Mouse (Mus musculus) embryonic facial prominence, embryonic 11.5 days (tissue): ENCODE results near the gene Ttc23. TPM values are rescaled to one million over a fixed set of nuclear protein-coding genes. Genes with fewer than 3 reads are reported as not detected.

Experiments used
- ATAC-seq: fragments of 200-750 bp; cut with Nextera tagmentation; replicated peaks from 2 replicates; pipeline ENCODE4 v1.8.0; 2017; ENCODE audit warnings: low read depth; ENCODE audit not compliant: insufficient number of reproducible peaks, low FRiP score, low TSS enrichment
- DNase-seq: peaks from one replicate; pipeline ENCODE4 v3.0.0-alpha.2; 2015; ENCODE audit warnings: low spot score
- H3K27ac ChIP-seq: fragments of 300-500 bp; sonication (generic); replicated peaks from 2 replicates; pipeline ENCODE4 v1.5.1; 2014; ENCODE audit warnings: mild to moderate bottlenecking, low read depth, low read length, control low read depth
- H3K27me3 ChIP-seq: fragments of 300-500 bp; sonication (generic); 2 replicates; pipeline ENCODE4 v1.6.1; 2014; ENCODE audit warnings: mild to moderate bottlenecking, low read length, moderate library complexity, mixed read lengths; ENCODE audit not compliant: control insufficient read depth, insufficient read depth
- H3K36me3 ChIP-seq: fragments of 300-500 bp; sonication (generic); replicated peaks from 2 replicates; pipeline ENCODE4 v1.6.1; 2014; ENCODE audit warnings: low read depth, mild to moderate bottlenecking, low read length, moderate library complexity, mixed read lengths; ENCODE audit not compliant: control insufficient read depth, insufficient read depth
- H3K4me1 ChIP-seq: fragments of 300-500 bp; sonication (generic); 2 replicates; pipeline ENCODE4 v1.6.1; 2014; ENCODE audit warnings: low read length, mixed read lengths; ENCODE audit not compliant: control insufficient read depth, insufficient read depth
- H3K4me2 ChIP-seq: fragments of 300-500 bp; sonication (generic); 2 replicates; pipeline ENCODE4 v1.6.1; 2014; ENCODE audit warnings: low read depth, mild to moderate bottlenecking, control low read depth, low read length, moderate library complexity
- H3K4me3 ChIP-seq: fragments of 300-500 bp; sonication (generic); 2 replicates; pipeline ENCODE4 v1.5.1; 2014; ENCODE audit warnings: low read depth, low read length, control low read depth
- H3K9ac ChIP-seq: fragments of 300-500 bp; sonication (generic); replicated peaks from 2 replicates; pipeline ENCODE4 v1.6.1; 2014; ENCODE audit warnings: mild to moderate bottlenecking, control low read depth, low read length
- H3K9me3 ChIP-seq: fragments of 300-500 bp; sonication (generic); replicated peaks from 2 replicates; pipeline ENCODE4 v1.6.1; 2016; ENCODE audit warnings: mild to moderate bottlenecking, low read length, inconsistent platforms, mixed read lengths; ENCODE audit not compliant: control insufficient read depth
- WGBS: fragments of 180-500 bp; shearing (Covaris S2); extraction: QIAGEN DNeasy Blood & Tissue Kit; methylation state at CpG from one replicate; pipeline ENCODE4 v1.1.7; 2014; 5-methylcytosine and 5-hydroxymethylcytosine counted together
- polyA plus RNA-seq: library from polyadenylated mRNA; unstranded; fragments of >200 nt; fragmentation: Nextera tagmentation; extraction: Ambion mirVana; gene quantifications from 2 replicates; pipeline ENCODE4 v1.2.1, GENCODE M21; 2014

Ttc23 gene
- polyA plus RNA-seq, 1 experiment from 2014 or later: 58.3 TPM

GRCm38 (mm10) chr7:67634210-67634609, 13.0 kb upstream of the Ttc23 start:
- no peaks in the 10 kb centered on the region for H3K9me3 ChIP-seq
- H3K9ac ChIP-seq: no peak overlapping the region
- WGBS: 93% methylated on average over 3 of the region's 3 CpGs
- ATAC-seq (no peak), DNase-seq (no peak)
- H3K36me3 ChIP-seq: no peaks in the 10 kb centered on the region
- no peaks in the 10 kb centered on the region for H3K4me1 ChIP-seq
- no peak overlapping the region for H3K4me3 ChIP-seq
- H3K4me2 ChIP-seq: no peak overlapping the region
- H3K27me3 ChIP-seq: no peaks in the 10 kb centered on the region
- H3K27ac ChIP-seq: no peak overlapping the region

GRCm38 (mm10) chr7:67636161-67636560, 11.0 kb upstream of the Ttc23 start:
- Histone ChIP-seq H3K9me3 (no peaks in the 10 kb centered on the region), H3K4me2 (no peak overlapping the region), H3K9ac (no peak overlapping the region), H3K4me1 (no peaks in the 10 kb centered on the region), H3K4me3 (no peak overlapping the region), H3K27ac (no peak overlapping the region), H3K36me3 (no peaks in the 10 kb centered on the region), H3K27me3 (no peaks in the 10 kb centered on the region)
- no peak for ATAC-seq
- WGBS: 79% methylated on average over 2 of the region's 2 CpGs
- DNase-seq: no peak

- Histone ChIP-seq H3K27ac (no peak overlapping the region), H3K4me1 (no peaks in the 10 kb centered on the region), H3K9me3 (no peaks in the 10 kb centered on the region), H3K4me3 (no peak overlapping the region), H3K9ac (no peak overlapping the region), H3K36me3 (no peaks in the 10 kb centered on the region), H3K27me3 (no peaks in the 10 kb centered on the region), H3K4me2 (no peak overlapping the region)
- ATAC-seq: no peak
- no peak for DNase-seq
- WGBS: 83% methylated on average over 3 of the region's 3 CpGs
Measured at GRCm38 (mm10) chr7:67639006-67639405, 8.2 kb upstream of the Ttc23 start.

GRCm38 (mm10) chr7:67642955-67643354, 4.3 kb upstream of the Ttc23 start:
- Histone ChIP-seq H3K36me3 (no peaks in the 10 kb centered on the region), H3K9me3 (no peaks in the 10 kb centered on the region), H3K9ac (no peak overlapping the region), H3K27me3 (no peaks in the 10 kb centered on the region), H3K4me3 (no peak overlapping the region), H3K27ac (no peak overlapping the region), H3K4me1 (no peaks in the 10 kb centered on the region), H3K4me2 (no peak overlapping the region)
- ATAC-seq: no peak
- DNase-seq: no peak
- WGBS: 91% methylated on average over 9 of the region's 9 CpGs

GRCm38 (mm10) chr7:67644291-67644690, 2.9 kb upstream of the Ttc23 start:
- ATAC-seq (no peak), DNase-seq (no peak)
- H3K4me1 ChIP-seq: no peaks in the 10 kb centered on the region
- no peaks in the 10 kb centered on the region for H3K9me3 ChIP-seq
- H3K27ac ChIP-seq: no peak overlapping the region
- no peak overlapping the region; the same call in 1 of the 2 replicates for H3K9ac ChIP-seq
- peak overlapping the region; percentile 35 for H3K4me2 ChIP-seq
- H3K27me3 ChIP-seq: no peaks in the 10 kb centered on the region
- no peaks in the 10 kb centered on the region for H3K36me3 ChIP-seq
- WGBS: 46% methylated on average over 8 of the region's 8 CpGs
- peak overlapping the region; percentile 67 for H3K4me3 ChIP-seq

- H3K9me3 ChIP-seq: no peaks in the 10 kb centered on the region
- peak within 1 kb of the TSS; percentile 76 for H3K9ac ChIP-seq
- H3K27me3 ChIP-seq: no peaks in the 10 kb centered on the region
- ATAC-seq: peak; percentile 97
- peak within 1 kb of the TSS; percentile 60 for H3K4me2 ChIP-seq
- no peaks in the 10 kb centered on the region for H3K4me1 ChIP-seq
- no peaks in the 10 kb centered on the region for H3K36me3 ChIP-seq
- H3K27ac ChIP-seq: peak within 1 kb of the TSS; percentile 65; the same call in 1 of the 2 replicates
- WGBS: under 1% methylated on average over 54 of the region's 55 CpGs
- peak within 1 kb of the TSS; percentile 67 for H3K4me3 ChIP-seq
- DNase-seq: peak; percentile 99
Measured at GRCm38 (mm10) chr7:67644833-67645680, 2.2 kb upstream of the Ttc23 start, which contains the start of gene Lrrc28. Gene Lrrc28 (minus strand): TSS chr7:67645268.

GRCm38 (mm10) chr7:67645681-67646014, 1.6 kb upstream of the Ttc23 start:
- no peaks in the 10 kb centered on the region for H3K9me3 ChIP-seq
- no peaks in the 10 kb centered on the region for H3K27me3 ChIP-seq
- no peaks in the 10 kb centered on the region for H3K36me3 ChIP-seq
- DNase-seq: no peak
- H3K4me3 ChIP-seq: peak overlapping the region; percentile 67
- peak overlapping the region; percentile 76 for H3K9ac ChIP-seq
- peak overlapping the region; percentile 65; the same call in 1 of the 2 replicates for H3K27ac ChIP-seq
- H3K4me2 ChIP-seq: peak overlapping the region; percentile 60
- no peak for ATAC-seq
- WGBS: under 1% methylated on average over 15 of the region's 15 CpGs
- H3K4me1 ChIP-seq: no peaks in the 10 kb centered on the region

GRCm38 (mm10) chr7:67646131-67646530, 1.1 kb upstream of the Ttc23 start:
- H3K9me3 ChIP-seq: no peaks in the 10 kb centered on the region
- H3K36me3 ChIP-seq: no peaks in the 10 kb centered on the region
- H3K4me3 ChIP-seq: peak overlapping the region; percentile 67
- H3K27me3 ChIP-seq: no peaks in the 10 kb centered on the region
- ATAC-seq: no peak
- H3K9ac ChIP-seq: peak overlapping the region; percentile 76
- WGBS: 6% methylated on average over 6 of the region's 6 CpGs
- H3K27ac ChIP-seq: no peak overlapping the region
- DNase-seq: peak; percentile 32
- H3K4me2 ChIP-seq: peak overlapping the region; percentile 60
- H3K4me1 ChIP-seq: no peaks in the 10 kb centered on the region
